Mouse (Mus musculus): ENCODE data around the gene Gm16381. TPM values are rescaled to one million over a fixed set of nuclear protein-coding genes. Genes with fewer than 3 reads are reported as not detected.
"Not testable (repeated sequence)": the region's sequence is repeated elsewhere in the genome, so short reads cannot be mapped to it uniquely, and the experiment has no call there.

Gene Gm16381
- not detected in 2 replicates for polyA plus RNA-seq (2015; fragmentation: Nextera tagmentation; extraction: Ambion mirVana)

DNA sequence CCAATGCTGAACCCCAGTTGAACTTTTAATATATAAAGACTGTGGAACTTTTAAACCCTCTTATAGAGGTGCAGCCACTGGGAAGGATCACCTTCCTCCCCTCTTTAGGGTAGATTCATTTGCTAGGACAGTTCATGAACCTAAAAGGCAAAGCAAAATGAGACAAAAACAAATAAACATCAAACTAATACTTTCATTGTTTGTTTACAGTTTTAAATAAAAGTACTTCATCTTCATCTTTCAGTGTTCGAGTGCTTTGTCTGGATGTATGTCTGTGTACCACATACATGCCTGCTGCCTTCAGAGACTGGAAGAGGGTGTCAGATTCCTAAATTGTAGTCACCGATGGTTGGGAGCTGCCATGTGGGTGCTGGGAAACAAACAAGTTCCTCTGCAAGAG, at the start of gene Gm16381:
Gm16381 (minus strand) TSS at position 101 of the 400 bp plus-strand sequence.
- H3K4me2 ChIP-seq (ENCODE audit: low read depth, low read length); H3K9ac ChIP-seq (ENCODE audit: low read length); ATAC-seq (replicated peaks; ENCODE audit: extremely low read depth, insufficient read depth, low FRiP score); H3K4me3 ChIP-seq (ENCODE audit: low read length); H3K27ac ChIP-seq (ENCODE audit: low read length); H3K36me3 ChIP-seq (ENCODE audit: control insufficient read depth, insufficient read depth); H3K27me3 ChIP-seq (ENCODE audit: control insufficient read depth, insufficient read depth, low read length); H3K9me3 ChIP-seq (replicated peaks; ENCODE audit: control insufficient read depth, low read length); H3K4me1 ChIP-seq (ENCODE audit: control insufficient read depth, insufficient read depth, low read length): not testable (repeated sequence)
- 64% methylated on average over 1 of the region's 2 CpGs for WGBS

DNA sequence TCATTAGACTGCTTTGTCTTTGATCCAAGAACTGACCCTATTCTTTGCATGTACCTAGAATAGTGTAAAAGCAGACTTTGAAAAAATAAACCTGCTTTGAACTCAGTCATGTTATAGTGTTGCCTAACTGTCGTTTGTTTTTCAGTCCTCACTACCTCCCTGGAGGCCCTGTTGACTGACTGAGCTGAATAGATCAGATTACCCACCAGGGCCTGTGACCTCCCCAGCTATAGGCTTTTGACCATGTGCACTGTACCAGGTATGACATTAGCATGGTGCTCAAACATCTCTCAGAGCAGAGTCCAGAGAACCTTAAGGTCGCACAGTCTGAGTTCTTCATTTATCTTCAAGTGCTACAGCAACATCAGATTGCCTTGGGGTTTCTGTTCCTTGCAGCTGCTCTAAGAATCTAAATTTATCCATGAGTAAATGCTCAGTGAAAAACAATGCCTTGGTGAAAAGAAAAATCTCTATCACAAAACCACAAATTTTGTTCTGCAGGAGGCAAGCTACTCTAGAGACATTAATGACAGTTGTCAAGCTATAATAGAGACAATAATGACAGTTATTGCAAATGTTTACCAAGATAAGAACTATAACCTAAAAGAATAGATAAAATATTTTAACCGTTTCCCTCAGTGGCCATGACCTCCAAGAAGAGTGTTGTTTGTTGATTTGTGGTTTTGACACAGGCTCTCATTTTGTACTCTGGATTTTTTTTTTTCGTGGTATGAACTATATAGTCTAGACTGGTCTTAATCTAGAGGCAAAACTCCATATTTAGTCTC, 8.7 kb upstream of the Gm16381 start:
- not testable (repeated sequence) for H3K4me1 ChIP-seq (ENCODE audit: control insufficient read depth, insufficient read depth, low read length); H3K4me3 ChIP-seq (ENCODE audit: low read length); H3K9ac ChIP-seq (ENCODE audit: low read length); H3K9me3 ChIP-seq (replicated peaks; ENCODE audit: control insufficient read depth, low read length); ATAC-seq (replicated peaks; ENCODE audit: extremely low read depth, insufficient read depth, low FRiP score); H3K4me2 ChIP-seq (ENCODE audit: low read depth, low read length); H3K27ac ChIP-seq (ENCODE audit: low read length); H3K27me3 ChIP-seq (ENCODE audit: control insufficient read depth, insufficient read depth, low read length); H3K36me3 ChIP-seq (ENCODE audit: control insufficient read depth, insufficient read depth)
- 53% methylated on average over 2 of the region's 4 CpGs for WGBS

DNA sequence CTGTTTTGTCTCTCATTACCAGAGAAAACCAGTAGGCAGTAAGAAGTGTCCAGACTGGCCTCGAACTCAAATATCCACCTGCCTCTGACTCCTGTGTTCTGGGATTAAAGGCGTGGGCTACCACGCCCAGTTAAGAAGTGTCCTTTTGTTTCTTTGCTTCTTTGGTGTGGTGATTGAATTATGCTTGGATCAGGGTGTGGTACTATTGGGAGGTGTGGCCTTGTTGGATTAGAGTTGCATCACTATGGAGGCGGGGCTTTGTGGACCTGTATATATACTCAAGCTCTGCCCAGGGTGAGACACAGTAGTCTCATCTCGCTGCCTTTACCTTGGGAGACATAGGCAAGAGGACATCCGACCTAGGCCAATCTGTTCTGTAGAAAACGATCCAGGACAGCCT, 25.9 kb downstream of the Gm16381 start, which contains the start of gene Gm4027:
Gm4027 (plus strand) TSS at position 301 of the 400 bp plus-strand sequence.
- not testable (repeated sequence) for H3K27ac ChIP-seq (ENCODE audit: low read length); H3K9ac ChIP-seq (ENCODE audit: low read length); ATAC-seq (replicated peaks; ENCODE audit: extremely low read depth, insufficient read depth, low FRiP score); H3K36me3 ChIP-seq (ENCODE audit: control insufficient read depth, insufficient read depth); H3K9me3 ChIP-seq (replicated peaks; ENCODE audit: control insufficient read depth, low read length); H3K4me2 ChIP-seq (ENCODE audit: low read depth, low read length); H3K4me3 ChIP-seq (ENCODE audit: low read length); H3K4me1 ChIP-seq (ENCODE audit: control insufficient read depth, insufficient read depth, low read length); H3K27me3 ChIP-seq (ENCODE audit: control insufficient read depth, insufficient read depth, low read length)
- 81% methylated on average over 4 of the region's 7 CpGs for WGBS

DNA sequence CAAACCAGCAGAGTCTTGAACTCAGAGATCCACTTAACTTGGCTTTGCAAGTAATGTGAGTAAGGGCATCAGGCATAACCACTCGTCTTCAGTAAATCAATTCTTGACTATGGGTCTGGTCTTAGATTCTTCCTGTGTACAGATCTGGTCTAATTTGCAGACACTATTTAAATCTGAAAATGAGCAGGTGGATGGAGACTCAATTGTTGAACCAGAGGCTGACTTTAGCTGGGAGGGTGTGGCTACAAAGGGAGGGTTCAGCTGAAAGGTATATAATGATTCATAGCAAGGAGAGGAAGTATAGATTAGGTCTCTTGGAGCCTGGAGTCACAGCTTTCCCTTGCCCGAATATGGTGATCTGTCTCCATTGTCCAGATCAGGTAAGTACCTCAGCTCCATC, 42.0 kb downstream of the Gm16381 start, which contains the start of gene Oog1:
Oog1 (plus strand) TSS at position 301 of the 400 bp plus-strand sequence.
- H3K4me3 ChIP-seq (ENCODE audit: low read length); H3K4me1 ChIP-seq (ENCODE audit: control insufficient read depth, insufficient read depth, low read length); H3K9ac ChIP-seq (ENCODE audit: low read length); H3K36me3 ChIP-seq (ENCODE audit: control insufficient read depth, insufficient read depth); ATAC-seq (replicated peaks; ENCODE audit: extremely low read depth, insufficient read depth, low FRiP score); H3K27ac ChIP-seq (ENCODE audit: low read length); H3K27me3 ChIP-seq (ENCODE audit: control insufficient read depth, insufficient read depth, low read length); H3K9me3 ChIP-seq (replicated peaks; ENCODE audit: control insufficient read depth, low read length); H3K4me2 ChIP-seq (ENCODE audit: low read depth, low read length): not testable (repeated sequence)
- 58% methylated on average over 1 of the region's 2 CpGs for WGBS

DNA sequence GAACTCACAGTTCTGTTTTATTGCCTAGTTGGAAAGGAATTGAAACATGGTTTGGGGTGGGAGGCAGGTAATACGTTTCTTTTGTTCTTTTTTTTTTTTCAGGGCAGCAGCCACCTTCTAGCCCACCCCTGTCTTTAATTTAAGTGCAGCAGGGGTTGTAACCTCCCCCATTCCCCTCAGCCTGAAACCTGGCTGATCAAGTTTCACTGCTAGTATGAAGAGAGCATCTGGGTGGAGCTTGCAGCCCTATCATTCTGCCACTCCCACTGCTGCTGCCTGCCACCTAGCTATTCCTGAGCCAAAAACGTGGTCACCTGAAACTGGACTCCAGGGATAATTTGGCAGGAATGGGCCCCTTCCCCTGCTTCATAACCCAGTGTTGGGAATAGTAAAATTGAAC, 43.0 kb downstream of the Gm16381 start:
- H3K4me2 ChIP-seq (ENCODE audit: low read depth, low read length); H3K4me3 ChIP-seq (ENCODE audit: low read length); H3K36me3 ChIP-seq (ENCODE audit: control insufficient read depth, insufficient read depth); ATAC-seq (replicated peaks; ENCODE audit: extremely low read depth, insufficient read depth, low FRiP score); H3K27me3 ChIP-seq (ENCODE audit: control insufficient read depth, insufficient read depth, low read length); H3K9ac ChIP-seq (ENCODE audit: low read length); H3K9me3 ChIP-seq (replicated peaks; ENCODE audit: control insufficient read depth, low read length); H3K4me1 ChIP-seq (ENCODE audit: control insufficient read depth, insufficient read depth, low read length); H3K27ac ChIP-seq (ENCODE audit: low read length): not testable (repeated sequence)
- WGBS, result 14% methylated on average over 2 of the region's 2 CpGs

Other genes with a start within 250 kb of the Gm16381 start
- gene Slirp, start 200.7 kb downstream of the Gm16381 start, polyA plus RNA-seq (2015; fragmentation: Nextera tagmentation; extraction: Ambion mirVana), result 217 and 223 TPM in 2 replicates
- 33.9 and 37.5 TPM in 2 replicates for gene Alkbh1, start 200.6 kb downstream of the Gm16381 start, polyA plus RNA-seq (2015; fragmentation: Nextera tagmentation; extraction: Ambion mirVana)
- 76.5 and 88.9 TPM in 2 replicates for gene Snw1, start 172.3 kb downstream of the Gm16381 start, polyA plus RNA-seq (2015; fragmentation: Nextera tagmentation; extraction: Ambion mirVana)
- gene Gm5788, start 149.9 kb downstream of the Gm16381 start, polyA plus RNA-seq (2015; fragmentation: Nextera tagmentation; extraction: Ambion mirVana), result not detected in 2 replicates
- gene Gm8300, start 130.3 kb downstream of the Gm16381 start, polyA plus RNA-seq (2015; fragmentation: Nextera tagmentation; extraction: Ambion mirVana), result not detected in 2 replicates
- gene Oog1, start 41.9 kb downstream of the Gm16381 start, polyA plus RNA-seq (2015; fragmentation: Nextera tagmentation; extraction: Ambion mirVana), result not detected in 2 replicates
- not detected in 2 replicates for gene Gm4027, start 25.8 kb downstream of the Gm16381 start, polyA plus RNA-seq (2015; fragmentation: Nextera tagmentation; extraction: Ambion mirVana)
- gene Gm21319, start 131.1 kb upstream of the Gm16381 start, polyA plus RNA-seq (2015; fragmentation: Nextera tagmentation; extraction: Ambion mirVana), result not detected in 2 replicates
- gene Gm21936, start 150.9 kb upstream of the Gm16381 start, polyA plus RNA-seq (2015; fragmentation: Nextera tagmentation; extraction: Ambion mirVana), result not detected in 2 replicates
- not detected in 2 replicates for gene BB287469, start 172.0 kb upstream of the Gm16381 start, polyA plus RNA-seq (2015; fragmentation: Nextera tagmentation; extraction: Ambion mirVana)
- gene Gm2001, start 197.7 kb upstream of the Gm16381 start, polyA plus RNA-seq (2015; fragmentation: Nextera tagmentation; extraction: Ambion mirVana), result not detected in 2 replicates
- gene Gm2016, start 229.5 kb upstream of the Gm16381 start, polyA plus RNA-seq (2015; fragmentation: Nextera tagmentation; extraction: Ambion mirVana), result not detected in 2 replicates